Mouse (Mus musculus) ES-Bruce4 (cell line): ENCODE measurements at regions not wholly inside any gene's neighbourhood (a gene's known extent, or its start where the extent isn't known, plus 50 kb on each side); places are given as distances from the start of the nearest gene placed in this dataset.

Experiments
- CTCF ChIP-seq: IDR thresholded peaks from one replicate; pipeline ENCODE4 v1.8.1; 2011; ENCODE audit warnings: low read depth, low read length
- EP300 ChIP-seq: IDR thresholded peaks from 2 replicates; pipeline ENCODE4 v1.6.1; 2011; ENCODE audit warnings: low read depth, low read length; ENCODE audit not compliant: insufficient read depth
- POLR2A ChIP-seq: IDR thresholded peaks from one replicate; pipeline ENCODE4 v1.8.1; 2011; ENCODE audit warnings: low read length; ENCODE audit not compliant: insufficient read depth

DNA sequence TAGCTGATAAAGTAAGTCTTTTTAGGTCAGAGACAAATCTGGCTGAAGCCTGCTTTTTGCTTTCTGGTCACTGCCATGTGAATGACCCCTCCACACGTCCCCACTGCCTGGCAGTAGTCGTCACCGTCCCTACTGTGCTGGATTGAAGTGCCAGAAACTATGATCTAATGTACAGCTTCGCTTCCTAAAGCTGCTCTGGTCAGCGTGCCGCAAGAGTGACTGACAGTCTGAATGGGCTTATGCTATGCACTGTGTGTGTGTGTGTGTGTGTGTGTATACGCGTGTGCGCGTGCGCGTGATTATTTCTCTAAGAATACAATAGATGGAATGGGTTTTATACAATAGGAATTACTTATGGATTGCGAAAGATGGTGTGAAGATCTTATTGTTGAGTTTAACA, 281.2 kb downstream of the Ttll7 start:
- TF ChIP-seq POLR2A (no peak), EP300 (no peak), CTCF (no peak)
